Mouse (Mus musculus): ENCODE data around the gene Armcx4. TPM values are rescaled to one million over a fixed set of nuclear protein-coding genes. Genes with fewer than 3 reads are reported as not detected.

Gene Armcx4
- 0.39 TPM for polyA plus RNA-seq (2014; fragmentation: Illumina TruSeq; extraction: RNeasy Lipid Tissue Mini Kit (QIAGEN cat#74804); ENCODE audit: low read depth, low replicate concordance)

DNA sequence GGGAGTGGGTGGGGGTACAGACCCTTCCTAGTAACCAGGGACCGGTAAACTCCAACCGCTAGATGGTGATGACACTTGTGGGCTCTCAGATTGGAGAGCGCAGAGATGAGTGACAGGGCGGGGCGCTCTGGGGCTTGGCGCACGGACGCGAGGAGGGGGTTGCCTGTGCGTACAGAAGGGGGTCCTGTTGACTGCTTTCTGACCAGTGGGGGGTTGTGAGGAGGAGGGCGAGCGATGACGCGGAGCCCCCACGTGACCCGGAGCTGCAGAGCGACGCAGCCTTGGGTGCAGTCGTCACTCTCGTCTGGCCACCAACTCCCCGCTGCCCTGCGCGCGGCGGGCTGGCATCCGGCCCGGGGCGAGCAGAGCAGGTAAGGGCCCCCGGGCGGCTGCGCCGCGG, at the start of gene Armcx4:
Armcx4 (plus strand) TSS at position 253 of the 400 bp plus-strand sequence.

GRCm38 (mm10) chrX:134717752-134718308, 31.5 kb downstream of the Armcx4 start, which contains the start of gene Armcx1:
Armcx1 (plus strand) TSS chrX:134717963.

Other genes starting within 250 kb of the Armcx4 start
- 124 TPM for gene Taf7l, start 210.0 kb upstream of the Armcx4 start, polyA plus RNA-seq (2014; fragmentation: Illumina TruSeq; extraction: RNeasy Lipid Tissue Mini Kit (QIAGEN cat#74804); ENCODE audit: low read depth, low replicate concordance)
- gene Timm8a1, start 144.7 kb upstream of the Armcx4 start, polyA plus RNA-seq (2014; fragmentation: Illumina TruSeq; extraction: RNeasy Lipid Tissue Mini Kit (QIAGEN cat#74804); ENCODE audit: low read depth, low replicate concordance): 12.0 TPM
- 0.43 TPM for gene Btk, start 102.9 kb upstream of the Armcx4 start, polyA plus RNA-seq (2014; fragmentation: Illumina TruSeq; extraction: RNeasy Lipid Tissue Mini Kit (QIAGEN cat#74804); ENCODE audit: low read depth, low replicate concordance)
- gene Rpl36a, start 100.9 kb upstream of the Armcx4 start, polyA plus RNA-seq (2014; fragmentation: Illumina TruSeq; extraction: RNeasy Lipid Tissue Mini Kit (QIAGEN cat#74804); ENCODE audit: low read depth, low replicate concordance): 43.2 TPM
- 1.9 TPM for gene Gla, start 85.4 kb upstream of the Armcx4 start, polyA plus RNA-seq (2014; fragmentation: Illumina TruSeq; extraction: RNeasy Lipid Tissue Mini Kit (QIAGEN cat#74804); ENCODE audit: low read depth, low replicate concordance)
- gene Hnrnph2, start 85.3 kb upstream of the Armcx4 start, polyA plus RNA-seq (2014; fragmentation: Illumina TruSeq; extraction: RNeasy Lipid Tissue Mini Kit (QIAGEN cat#74804); ENCODE audit: low read depth, low replicate concordance): 35.3 TPM
- gene Armcx1, start 31.4 kb downstream of the Armcx4 start, polyA plus RNA-seq (2014; fragmentation: Illumina TruSeq; extraction: RNeasy Lipid Tissue Mini Kit (QIAGEN cat#74804); ENCODE audit: low read depth, low replicate concordance): 4.4 TPM
- 5.6 TPM for gene Armcx6, start 64.9 kb downstream of the Armcx4 start, polyA plus RNA-seq (2014; fragmentation: Illumina TruSeq; extraction: RNeasy Lipid Tissue Mini Kit (QIAGEN cat#74804); ENCODE audit: low read depth, low replicate concordance)
- gene Armcx3, start 70.1 kb downstream of the Armcx4 start, polyA plus RNA-seq (2014; fragmentation: Illumina TruSeq; extraction: RNeasy Lipid Tissue Mini Kit (QIAGEN cat#74804); ENCODE audit: low read depth, low replicate concordance): 6.4 TPM
- gene Armcx2, start 122.7 kb downstream of the Armcx4 start, polyA plus RNA-seq (2014; fragmentation: Illumina TruSeq; extraction: RNeasy Lipid Tissue Mini Kit (QIAGEN cat#74804); ENCODE audit: low read depth, low replicate concordance): 6.4 TPM

Data from testis, adult 10 weeks (tissue).